Mouse (Mus musculus) testis, postnatal 10 days (tissue): ENCODE results near the gene Lrrc25.
A peak's percentile ranks its signal among the peaks of the same experiment; 100 is the strongest.

ENCODE experiments used
- DNase-seq: peaks from one replicate; pipeline ENCODE4 v3.0.0; 2021; ENCODE audit warnings: low spot score

The Lrrc25 gene

DNA sequence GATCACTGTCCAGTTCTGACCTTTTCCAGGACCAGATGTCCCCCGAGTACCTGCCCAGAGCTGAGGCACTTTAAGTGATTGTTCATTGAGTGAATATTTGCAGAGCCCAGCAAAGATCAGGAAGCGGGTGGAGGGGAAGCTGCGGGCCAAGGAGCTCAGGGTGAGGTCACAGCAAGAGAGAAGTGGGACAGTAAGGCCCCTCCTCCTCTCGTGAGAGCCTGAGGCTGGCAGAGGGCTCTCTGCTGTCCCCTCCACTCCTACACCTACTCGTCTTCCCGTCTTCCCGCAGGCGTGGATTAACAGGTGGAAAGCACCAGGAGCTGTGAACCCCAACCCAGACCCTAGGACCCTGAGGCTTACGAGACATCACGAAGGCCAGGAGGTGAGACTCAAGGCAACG, 690 bp downstream of the Lrrc25 start:
- DNase-seq = no peak

DNA sequence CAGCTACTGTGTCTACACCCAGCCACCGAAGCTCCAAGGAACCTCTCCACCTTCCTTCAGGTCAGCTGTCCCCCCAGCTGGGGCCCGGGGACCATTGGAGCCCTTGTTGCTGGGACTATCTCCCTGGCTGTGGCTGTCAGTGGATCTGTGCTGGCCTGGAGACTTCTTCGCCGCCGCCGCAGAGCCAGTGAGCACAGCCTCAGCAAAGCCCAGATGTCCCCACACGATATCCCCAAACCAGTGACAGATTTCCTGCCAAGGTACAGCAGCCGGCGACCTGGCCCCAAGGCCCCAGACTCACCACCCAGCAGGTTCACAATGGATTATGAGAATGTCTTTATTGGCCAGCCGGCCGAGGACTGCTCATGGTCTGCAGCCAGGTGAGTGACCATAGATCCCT, 2.0 kb downstream of the Lrrc25 start:
- no peak for DNase-seq

DNA sequence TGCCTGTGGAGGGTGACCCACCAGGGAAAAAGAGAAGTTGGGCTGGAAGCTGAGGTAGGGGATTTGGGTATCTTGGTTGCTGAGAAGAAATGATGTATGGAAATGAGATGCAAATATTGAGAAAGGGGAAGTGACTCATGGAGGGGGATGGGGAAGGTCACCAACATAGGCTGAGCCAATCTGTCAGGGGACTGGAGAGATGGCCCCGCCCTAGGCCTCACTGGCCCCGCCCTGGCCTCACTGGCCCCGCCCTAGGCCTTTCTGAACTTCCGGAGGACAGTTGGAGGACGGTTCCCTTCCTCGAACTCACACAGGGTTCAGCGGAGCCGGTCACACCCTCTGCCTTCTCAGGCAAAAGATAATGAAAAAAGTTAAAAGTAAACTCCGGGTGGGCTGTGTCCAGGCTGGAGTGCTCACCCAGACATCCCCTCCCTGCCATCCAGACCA, 3.0 kb downstream of the Lrrc25 start:
- DNase-seq = no peak

DNA sequence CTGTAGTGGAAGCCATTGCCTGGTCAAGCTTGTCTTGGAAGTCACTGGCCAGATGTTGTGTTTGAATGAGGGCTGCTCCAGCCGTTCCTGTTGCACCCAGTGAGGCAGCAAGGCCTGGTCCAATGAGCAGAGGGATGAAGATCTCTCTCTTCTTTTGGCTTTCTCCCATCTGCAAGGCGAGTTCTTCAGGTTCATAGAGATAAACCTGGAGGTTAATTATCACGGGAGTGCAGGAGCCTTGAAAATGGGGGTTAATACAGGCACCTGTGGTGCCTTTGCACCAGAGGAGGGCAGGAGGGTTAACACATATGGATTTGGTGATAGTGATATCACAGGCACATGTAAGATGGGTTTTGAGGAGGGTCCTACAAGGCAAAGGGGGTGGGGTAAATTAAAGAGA, 6.3 kb downstream of the Lrrc25 start:
- DNase-seq = no peak

DNA sequence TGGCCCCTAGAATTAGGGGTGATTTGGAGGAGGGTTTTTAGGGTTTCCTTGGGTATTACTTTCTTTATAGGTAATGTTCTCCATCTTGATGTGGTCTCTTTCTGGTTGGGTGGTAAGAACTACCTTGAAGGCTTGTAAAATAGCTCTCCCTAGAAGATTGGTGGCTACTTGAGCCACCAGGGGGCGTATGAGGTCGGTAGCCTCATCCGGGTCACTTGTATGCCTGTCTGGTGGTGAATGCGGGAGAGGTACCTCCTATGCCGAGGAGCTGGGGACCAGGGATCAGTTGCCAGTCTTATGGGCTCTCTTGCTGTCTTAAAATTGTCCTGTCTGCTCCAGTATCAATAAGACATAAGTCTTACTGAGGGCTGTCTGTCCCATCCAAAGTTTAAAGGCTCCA, 9.1 kb downstream of the Lrrc25 start:
- peak; percentile 75 for DNase-seq

DNA sequence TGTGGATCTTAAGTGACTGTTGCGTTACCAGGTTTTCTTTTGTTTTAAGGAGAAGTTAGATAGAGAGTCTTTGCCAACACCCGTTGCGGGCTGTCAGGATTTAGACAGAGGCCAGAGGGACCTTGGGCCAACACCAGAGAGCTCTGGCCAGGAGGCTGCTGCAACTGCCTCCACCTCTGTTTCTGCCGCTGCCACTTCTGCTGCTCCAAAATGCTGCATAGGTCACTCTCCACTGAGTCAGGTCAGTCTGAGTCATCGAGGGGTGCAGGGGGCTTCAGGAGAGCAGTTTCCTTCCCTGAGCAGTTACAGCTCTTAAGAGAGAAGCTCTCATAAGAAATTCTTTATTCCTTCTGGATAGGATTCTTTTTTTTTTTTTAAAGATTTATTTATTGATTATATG, 11.1 kb downstream of the Lrrc25 start:
- no peak for DNase-seq

DNA sequence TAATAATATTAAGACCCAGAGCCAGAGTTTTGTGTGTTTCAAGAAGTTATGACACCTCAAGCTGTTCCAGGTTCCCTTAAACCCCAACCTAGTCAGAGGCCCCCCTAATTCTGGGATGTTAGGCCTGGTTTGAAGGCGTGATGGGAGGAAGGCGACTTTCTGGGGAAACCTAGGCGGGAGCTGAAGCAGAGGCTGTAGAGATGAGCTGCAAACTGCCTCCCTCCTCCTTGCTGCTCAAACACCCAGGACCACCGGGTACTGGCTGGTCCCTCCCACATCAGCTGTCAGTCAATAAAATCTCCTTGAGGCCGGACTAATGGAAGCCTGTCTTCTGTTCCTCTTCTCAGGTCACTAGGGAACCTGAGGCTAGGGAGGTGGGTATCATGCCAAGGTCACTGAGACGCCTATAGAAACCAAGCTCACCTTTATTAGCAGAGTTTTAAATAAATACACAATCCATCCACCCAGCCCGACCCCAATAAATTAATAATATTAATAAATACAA, 13.1 kb downstream of the Lrrc25 start:
- no peak for DNase-seq

DNA sequence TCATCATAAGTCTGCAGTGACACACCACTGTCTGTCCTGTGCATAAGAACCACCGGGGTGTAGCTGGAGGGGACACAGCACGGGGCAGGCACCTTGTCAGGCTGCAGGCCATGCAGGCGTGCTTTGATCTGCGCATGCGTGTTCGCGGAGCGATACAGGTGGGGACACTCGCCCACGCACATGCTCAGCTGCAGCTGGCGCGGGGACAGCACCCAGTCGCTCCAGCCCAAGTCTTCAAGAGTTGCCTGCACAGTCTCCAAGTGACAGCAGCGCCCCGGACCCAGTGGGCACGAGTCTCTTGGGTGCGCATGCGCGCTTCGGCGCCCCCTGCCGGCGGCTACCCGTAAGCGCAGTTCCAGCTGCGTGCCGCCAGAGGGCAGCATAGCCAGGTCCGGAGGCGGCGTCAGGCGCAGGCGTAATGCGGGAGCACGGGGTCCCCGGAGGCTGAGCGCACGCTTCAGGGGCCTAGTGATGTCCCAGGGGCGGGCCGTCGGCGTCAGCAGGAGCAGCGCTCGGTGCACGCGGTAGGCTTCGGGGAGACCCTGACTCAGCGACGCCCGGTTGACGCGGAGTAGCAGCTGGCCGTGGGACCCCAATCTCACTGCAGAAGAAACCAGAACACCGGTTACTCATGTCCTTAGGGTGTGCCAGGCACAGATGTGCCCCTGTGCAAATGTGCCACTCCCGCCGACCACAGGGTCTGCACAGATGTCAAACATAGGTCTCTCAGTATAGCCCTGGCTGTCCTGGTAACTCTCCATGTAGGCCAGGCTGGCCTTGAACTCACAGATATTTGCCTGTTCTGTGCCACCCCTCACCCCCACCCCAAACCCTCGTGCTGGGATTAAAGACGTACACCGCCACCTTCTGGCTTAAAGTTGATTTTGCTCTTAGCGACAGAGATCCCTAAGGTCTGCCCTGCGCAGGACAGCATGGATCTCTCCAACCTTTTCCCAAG, 13.9 kb downstream of the Lrrc25 start:
- DNase-seq = peak; percentile 89

DNA sequence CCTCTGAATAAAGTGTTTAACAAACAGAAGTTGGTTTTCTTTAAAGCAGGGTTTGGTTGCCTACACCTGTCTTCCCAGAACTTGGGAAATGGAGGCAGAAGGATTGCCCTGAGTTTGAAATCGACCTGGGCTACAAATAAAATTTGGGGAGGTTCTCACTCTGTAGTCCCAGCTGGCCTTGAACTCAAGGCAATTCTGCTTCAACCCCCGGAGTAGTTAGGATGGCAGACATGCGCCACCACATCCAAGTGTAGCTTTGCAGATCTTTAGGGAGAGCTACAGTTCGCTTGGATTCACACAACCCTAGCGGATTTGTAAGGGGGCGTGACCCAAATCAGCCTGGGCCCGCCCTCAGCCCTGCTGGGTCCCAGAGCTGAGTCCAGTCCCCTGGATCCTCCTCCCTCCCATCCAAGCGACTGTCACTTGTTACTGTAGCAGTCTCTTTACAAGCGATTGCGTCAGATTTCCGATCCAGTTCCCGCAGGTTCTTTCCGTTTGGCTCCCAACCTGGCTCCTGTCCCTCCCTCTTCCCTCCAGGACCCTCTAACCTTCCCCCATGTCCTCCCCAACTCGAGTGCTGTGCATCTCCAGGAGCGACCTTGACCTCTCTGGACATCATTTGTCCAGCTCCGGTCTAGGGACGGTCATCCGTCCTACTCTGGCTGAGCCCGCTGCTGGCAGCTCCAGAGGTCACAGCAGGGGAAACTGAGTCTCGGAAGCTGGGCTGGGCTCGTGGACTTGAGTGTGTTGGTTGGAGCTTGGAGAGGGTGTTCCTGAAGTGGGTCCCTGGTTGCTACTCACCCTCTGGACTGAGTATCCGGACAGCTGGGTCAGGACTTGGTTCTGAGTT, 14.8 kb downstream of the Lrrc25 start:
- peak; percentile 84 for DNase-seq

DNA sequence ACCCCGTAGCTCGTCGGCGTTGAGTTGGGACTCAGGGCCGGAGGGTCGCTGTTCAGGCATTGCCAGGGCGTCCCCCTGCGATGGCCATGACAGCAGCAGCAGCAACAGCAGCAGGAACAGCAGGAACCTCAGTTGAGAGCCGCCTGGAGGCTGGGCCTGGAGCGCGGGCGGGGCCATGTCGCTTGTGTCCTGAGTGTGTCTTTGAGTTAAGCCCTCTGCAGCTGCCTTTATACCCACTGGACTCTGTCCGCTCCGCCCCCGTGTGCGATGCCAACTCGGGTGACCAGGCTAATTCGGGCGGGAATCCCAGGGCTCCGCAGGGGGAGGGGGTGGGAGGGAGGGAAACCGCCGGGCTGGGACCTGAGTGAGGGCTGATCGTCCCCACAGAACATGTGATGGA, 15.5 kb downstream of the Lrrc25 start:
- DNase-seq = peak; percentile 62

DNA sequence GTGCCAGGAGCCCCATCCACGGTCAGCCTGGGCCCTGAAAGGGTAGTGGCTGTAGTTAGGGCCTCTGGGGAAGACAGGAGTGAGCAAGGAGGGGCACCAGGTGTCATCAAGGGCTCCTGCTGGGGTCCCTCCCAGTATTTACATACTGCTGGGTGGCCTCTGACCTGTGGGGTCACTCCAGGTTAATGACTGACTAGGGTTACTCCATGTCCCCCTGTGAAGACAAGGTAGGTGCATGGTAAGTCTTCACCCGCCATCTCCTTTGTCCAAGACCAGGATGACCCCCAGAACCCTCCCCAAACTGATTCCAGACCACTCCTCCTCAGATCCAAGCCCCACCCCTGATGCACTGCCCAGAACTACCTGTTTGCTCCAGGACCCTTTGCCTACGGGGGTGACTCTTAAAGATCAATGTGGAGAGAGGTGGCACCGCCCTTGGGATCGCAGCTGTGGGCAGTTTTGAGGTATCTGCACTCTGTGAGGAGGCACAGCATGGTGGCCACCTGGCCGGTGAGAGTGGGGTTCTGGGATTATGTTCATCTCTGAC, 16.5 kb downstream of the Lrrc25 start, which contains the start of gene Gdf15:
Gdf15 (minus strand) TSS at position 111 of the 547 bp plus-strand sequence.
- DNase-seq = no peak

DNA sequence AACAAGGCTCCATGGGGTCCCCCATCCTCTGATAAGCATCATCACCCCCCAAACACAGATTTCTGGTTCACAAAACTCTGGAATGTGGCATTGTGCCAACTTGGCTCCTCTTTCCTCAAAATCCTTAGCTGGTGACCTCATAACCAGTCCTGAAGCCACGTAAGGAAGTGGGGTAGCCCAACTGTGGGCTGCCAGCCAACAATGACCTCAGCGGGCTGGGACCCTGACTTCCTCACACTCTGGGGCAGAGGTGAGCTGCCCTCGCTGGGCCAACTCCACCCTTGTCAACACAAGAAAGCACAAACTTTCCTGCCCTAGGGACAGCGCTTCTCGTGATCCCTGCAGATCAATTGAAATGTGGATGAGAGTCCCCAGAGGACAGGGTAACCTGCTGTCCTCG, 18.1 kb downstream of the Lrrc25 start:
- DNase-seq = peak; percentile 71

DNA sequence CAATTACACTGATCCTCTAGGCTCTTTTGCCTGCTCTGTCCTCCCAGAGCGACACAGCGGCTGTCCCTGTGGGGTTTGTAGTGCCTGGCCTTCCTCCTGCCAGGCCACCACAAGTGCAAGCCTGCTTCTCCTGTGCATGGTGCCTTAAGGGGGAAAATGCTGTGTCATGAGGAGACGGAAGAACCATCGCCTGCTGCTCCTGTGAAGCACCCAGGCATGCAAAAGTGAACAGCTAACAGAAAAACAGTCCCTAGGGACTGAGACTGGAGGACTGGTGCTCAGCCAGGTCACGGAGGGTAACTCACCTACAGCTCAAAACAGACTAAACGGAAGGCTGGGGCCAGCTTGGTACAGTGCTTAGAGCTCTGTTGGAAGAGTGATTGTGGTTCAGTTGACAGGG, 19.6 kb downstream of the Lrrc25 start:
- no peak for DNase-seq

DNA sequence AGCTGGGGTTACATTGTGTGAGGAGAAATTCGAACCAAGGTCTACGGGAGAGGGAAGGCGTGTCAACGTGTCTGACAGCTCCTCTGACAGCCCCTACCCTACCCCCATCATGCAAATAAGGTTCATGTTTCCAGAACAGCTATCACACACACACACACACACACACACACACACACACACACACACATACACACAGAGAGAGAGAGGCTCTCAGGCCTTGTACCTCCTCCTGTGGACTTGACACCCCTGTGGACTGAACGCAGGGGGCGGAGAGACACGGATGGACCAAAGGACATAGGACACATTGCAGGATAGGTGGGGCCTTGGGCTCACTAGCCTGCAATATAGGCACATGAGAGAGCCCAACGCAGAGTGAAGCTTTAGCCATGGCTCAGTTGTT, 20.9 kb downstream of the Lrrc25 start:
- no peak for DNase-seq

DNA sequence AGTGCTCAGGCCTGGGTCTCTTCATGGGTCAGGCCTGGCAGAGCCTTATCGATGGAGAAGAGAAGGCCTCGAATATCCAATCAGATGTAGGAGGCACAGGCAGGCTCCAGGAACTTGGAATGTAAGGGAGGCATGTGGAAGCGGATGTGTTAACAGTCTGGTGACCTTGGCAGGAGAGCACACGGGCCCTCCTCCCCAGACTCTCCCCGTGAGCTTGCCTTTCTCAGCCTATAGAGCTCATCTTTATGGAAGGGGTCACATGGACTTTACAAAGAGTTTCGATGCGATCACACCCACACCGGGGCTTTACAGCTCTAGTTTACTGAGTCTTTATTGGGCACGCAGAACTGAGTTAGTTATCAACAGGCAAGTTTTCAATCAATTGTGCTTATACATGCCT, 22.8 kb downstream of the Lrrc25 start:
- no peak for DNase-seq

DNA sequence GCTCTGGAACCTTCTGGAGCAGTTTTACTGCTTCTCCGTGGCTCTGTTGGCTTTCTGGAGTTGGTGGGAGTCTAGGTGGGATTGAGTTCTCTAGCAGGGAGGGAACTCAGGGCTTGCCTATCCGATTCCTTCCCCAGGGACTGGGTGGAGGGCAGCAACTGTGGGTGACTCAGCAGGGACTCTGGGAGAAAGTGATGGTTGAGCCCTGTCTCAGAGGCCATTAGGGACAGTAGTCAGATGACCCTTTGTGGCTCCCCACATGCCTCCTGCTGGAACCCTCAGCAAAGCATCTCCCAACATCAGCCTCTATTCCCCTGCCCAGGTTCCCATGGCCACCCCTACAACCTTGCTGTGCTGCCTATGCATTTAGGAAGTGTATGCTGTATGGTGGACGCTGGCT, 27.1 kb downstream of the Lrrc25 start:
- DNase-seq = no peak

DNA sequence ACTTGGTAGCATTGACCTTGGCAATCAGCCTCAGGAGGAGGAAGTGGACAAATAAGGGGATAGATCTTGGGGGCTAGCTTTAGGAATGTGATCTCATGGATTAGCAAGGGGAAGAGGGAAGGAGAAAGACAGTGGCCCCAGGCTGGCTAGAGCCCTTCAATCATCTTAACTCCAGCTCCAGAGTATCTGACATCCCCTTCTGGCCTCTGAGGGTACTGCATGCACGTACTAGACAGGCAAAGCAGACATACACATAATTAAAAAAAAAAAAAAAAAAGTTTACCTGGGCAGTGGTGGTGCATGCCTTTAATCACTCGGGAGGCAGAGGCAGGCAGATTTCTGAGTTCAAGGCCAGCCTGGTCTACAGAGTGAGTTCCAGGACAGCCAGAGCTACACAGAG, 28.1 kb downstream of the Lrrc25 start:
- no peak for DNase-seq

DNA sequence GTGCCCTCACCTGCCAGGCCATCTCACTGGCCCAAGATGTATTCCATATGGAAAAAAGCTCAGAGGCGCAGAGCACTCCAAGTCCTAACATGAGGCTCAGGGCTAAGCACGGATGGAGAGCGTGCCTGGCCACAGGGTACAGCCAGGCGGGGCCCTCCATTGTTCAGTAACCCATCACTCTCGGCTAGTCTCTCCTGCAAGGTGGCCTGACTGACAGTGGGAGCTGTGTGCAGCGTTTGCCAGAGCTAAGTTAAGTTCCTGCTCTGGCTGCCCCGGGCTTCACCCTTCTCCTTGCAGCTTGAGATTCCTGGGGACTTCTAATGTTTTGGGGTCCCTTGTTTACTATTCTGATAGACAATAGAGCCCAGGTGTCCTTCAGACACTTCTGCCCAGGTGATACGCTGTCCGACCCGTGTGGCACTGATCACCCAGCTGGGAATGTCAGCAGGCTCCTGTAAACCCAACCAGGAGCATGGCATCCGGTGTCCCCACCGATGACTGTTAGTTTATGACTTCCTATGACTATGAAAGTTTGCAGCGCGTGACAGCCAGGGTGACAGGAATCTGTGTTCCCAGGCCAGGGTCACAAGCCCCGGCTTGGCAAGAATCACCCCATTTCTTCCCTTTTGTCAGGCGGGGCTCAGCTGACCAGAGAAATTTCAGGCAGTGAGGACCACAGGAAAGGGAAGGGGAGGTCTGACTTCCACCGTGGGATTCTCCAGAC, 29.7 kb downstream of the Lrrc25 start:
- no peak for DNase-seq

DNA sequence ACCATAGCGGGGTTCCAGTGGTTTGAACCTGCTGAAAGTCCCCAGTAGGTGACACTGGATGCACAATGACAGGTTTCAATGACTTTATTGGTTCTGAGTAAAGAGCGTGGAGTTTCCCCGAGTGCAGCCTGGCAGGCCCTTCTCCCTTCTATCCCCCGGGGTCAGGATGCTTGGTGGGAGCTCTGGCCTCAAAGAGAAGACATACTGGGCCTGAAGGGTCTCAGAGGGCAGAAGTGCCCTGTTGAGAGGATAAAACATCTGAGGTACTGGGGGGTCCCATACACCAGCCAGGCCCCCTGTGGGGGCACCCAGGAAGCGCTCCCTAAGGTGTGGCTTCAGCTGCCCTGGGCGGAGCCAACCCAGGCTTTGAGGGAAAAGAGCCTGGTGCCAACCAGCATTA, 30.4 kb downstream of the Lrrc25 start:
- no peak for DNase-seq

DNA sequence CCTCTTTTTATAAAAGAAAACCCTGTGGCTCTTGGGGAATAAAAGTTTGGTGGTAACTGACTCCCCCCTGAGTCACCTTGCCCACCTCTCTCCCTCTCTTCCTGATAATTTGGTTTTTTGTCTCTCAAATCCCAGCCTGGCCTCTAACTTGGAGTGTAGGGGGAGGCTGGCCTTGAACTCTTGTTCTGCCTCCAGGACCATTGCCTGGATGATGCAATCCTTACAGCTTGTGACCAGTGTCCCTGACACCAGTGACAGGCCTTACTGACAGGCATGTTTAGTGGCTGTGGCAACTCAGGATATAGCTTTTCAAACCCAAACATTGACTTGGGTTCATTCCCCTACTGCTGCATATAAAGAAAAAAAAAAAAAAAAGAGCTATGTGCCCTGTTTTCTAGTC, 30.8 kb downstream of the Lrrc25 start:
- no peak for DNase-seq

DNA sequence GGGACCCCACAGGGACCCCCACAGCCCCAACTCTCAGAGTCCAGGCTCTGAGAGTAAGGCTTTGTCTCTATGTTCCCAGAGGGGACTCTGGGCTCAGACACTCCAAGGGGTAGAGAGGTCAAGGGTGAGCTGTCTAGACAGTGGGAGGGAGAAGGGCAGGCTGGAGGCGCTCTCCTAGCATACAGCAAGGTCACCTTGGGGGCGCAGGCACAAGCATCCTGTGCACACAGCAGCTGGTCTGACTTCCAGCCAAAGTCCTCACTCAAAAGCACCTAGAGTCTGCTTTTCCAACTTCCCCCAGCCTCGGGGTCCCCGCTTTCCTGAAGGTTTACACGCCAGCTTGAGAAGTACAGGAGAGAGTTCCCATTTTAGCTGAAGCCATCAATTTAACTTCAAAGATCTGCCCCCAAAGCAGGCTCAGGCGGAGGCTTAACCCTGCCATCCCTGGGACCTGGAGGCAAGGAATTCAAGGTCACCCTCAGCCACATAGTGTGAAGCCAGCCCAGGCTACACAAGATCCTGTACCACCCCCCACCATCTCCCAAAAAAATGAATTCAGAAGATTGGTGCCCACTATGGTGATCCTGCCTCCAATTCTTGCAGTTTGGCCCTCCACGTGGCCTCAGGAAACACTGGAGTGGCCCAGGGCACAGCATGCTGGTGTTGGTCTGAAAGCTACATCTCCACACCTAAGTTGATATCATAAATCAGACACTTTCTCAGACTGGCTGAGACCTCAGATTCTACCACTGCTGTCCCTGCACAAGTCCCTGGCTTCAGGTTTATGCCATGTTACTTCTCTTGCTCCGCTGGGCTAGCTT, 31.6 kb downstream of the Lrrc25 start:
- no peak for DNase-seq
